Mouse (Mus musculus): ENCODE data around the gene Agrp.

The Agrp gene

GRCm38 (mm10) chr8:105549506-105549905, 87.7 kb downstream of the Agrp start:
- no peak for DNase-seq (ENCODE audit: low read depth)

- peak; percentile 49 for DNase-seq (ENCODE audit: low read depth)
These were observed 90.5 kb downstream of the Agrp start for GRCm38 (mm10) chr8:105546384-105547350.

GRCm38 (mm10) chr8:105545249-105545648, 91.9 kb downstream of the Agrp start:
- DNase-seq (ENCODE audit: low read depth) = no peak

GRCm38 (mm10) chr8:105544544-105545205, 92.5 kb downstream of the Agrp start:
- no peak for DNase-seq (ENCODE audit: low read depth)

- DNase-seq (ENCODE audit: low read depth) = no peak
These were observed 93.5 kb downstream of the Agrp start for GRCm38 (mm10) chr8:105543703-105544102.

- no peak for DNase-seq (ENCODE audit: low read depth)
These were observed 94.4 kb downstream of the Agrp start for GRCm38 (mm10) chr8:105542808-105543207.

- no peak for DNase-seq (ENCODE audit: low read depth)
These were observed 95.0 kb downstream of the Agrp start for GRCm38 (mm10) chr8:105542032-105542656.

GRCm38 (mm10) chr8:105538940-105539339, 98.3 kb downstream of the Agrp start:
- no peak for DNase-seq (ENCODE audit: low read depth)

GRCm38 (mm10) chr8:105537011-105537677, 100.0 kb downstream of the Agrp start:
- DNase-seq (ENCODE audit: low read depth) = no peak

- DNase-seq (ENCODE audit: low read depth) = no peak
These were observed 100.6 kb downstream of the Agrp start for GRCm38 (mm10) chr8:105536546-105536945.

- peak; percentile 40 for DNase-seq (ENCODE audit: low read depth)
These were observed 103.3 kb downstream of the Agrp start for GRCm38 (mm10) chr8:105533892-105534329.

- no peak for DNase-seq (ENCODE audit: low read depth)
These were observed 103.8 kb downstream of the Agrp start for GRCm38 (mm10) chr8:105533439-105533838.

GRCm38 (mm10) chr8:105531774-105532173, 105.4 kb downstream of the Agrp start:
- DNase-seq (ENCODE audit: low read depth) = peak; percentile 43

GRCm38 (mm10) chr8:105529271-105529670, 107.9 kb downstream of the Agrp start:
- DNase-seq (ENCODE audit: low read depth) = no peak

- DNase-seq (ENCODE audit: low read depth) = no peak
These were observed 109.0 kb downstream of the Agrp start for GRCm38 (mm10) chr8:105528206-105528605.

GRCm38 (mm10) chr8:105527110-105527509, 110.1 kb downstream of the Agrp start:
- no peak for DNase-seq (ENCODE audit: low read depth)

GRCm38 (mm10) chr8:105522890-105523289, 114.3 kb downstream of the Agrp start:
- DNase-seq (ENCODE audit: low read depth) = no peak

GRCm38 (mm10) chr8:105521995-105522769, 115.0 kb downstream of the Agrp start:
- DNase-seq (ENCODE audit: low read depth) = no peak

GRCm38 (mm10) chr8:105521061-105521460, 116.1 kb downstream of the Agrp start:
- DNase-seq (ENCODE audit: low read depth) = no peak

- no peak for DNase-seq (ENCODE audit: low read depth)
These were observed 116.7 kb downstream of the Agrp start for GRCm38 (mm10) chr8:105520521-105520920.

GRCm38 (mm10) chr8:105519591-105519990, 117.6 kb downstream of the Agrp start:
- no peak for DNase-seq (ENCODE audit: low read depth)
